Mouse (Mus musculus) stomach, postnatal 0 days (tissue): ENCODE measurements around the gene Gm42791.

Experiments used
- CTCF ChIP-seq: IDR thresholded peaks from 2 replicates; pipeline ENCODE4 v1.5.1; 2016; ENCODE audit warnings: antibody characterized with exemption, low read depth, mild to moderate bottlenecking, moderate library complexity
- EP300 ChIP-seq: optimal IDR thresholded peaks from 2 replicates; pipeline ENCODE3; 2016; ENCODE audit warnings: antibody characterized with exemption

DNA sequence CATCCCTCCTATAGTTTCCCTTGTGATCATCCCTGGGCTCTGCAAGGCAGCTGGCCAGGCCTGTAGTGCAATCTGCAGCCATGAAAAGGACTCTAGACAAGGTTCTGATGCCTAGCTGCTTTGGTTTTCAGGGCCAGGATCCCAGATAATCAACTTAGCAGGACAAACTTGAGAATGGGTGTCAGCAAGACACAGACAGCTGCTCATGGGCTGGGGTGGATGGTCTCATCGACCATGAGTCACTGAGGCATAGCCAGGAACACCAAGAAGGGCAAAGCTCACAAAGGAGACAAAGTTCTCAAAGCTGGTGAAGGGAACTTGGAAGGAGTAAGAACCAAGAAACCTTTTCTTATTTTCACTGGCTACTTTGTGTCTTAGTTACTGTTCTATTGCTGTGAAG is 63.6 kb downstream of the Gm42791 start:
- no peak for TF ChIP-seq CTCF
- no peak for TF ChIP-seq EP300
